8 mouse cellular contexts compared by ENCODE assay signal in genomic region chr19:46339287-46339971, GRCm38 (mm10). TPM values are rescaled to one million over a fixed set of nuclear protein-coding genes. Genes with fewer than 3 reads are reported as not detected.
A peak's percentile ranks its signal among the peaks of the same experiment; 100 is the strongest.
DNase-seq lines count a peak whose midpoint lies in the region; ATAC-seq lines count a peak whose summit lies in the region.

No protein-coding gene starts in this region.

- no peaks in the 10 kb centered on the region for H3K4me1 ChIP-seq in brown adipose tissue, adult 24 weeks (ENCODE audit: control insufficient read depth, insufficient read depth, insufficient read length, low read length)
- peaks cover 20% of the 10 kb centered on the region for H3K4me1 ChIP-seq in heart, embryonic 13.5 days
- H3K4me1 ChIP-seq in limb, embryonic 10.5 days: peaks cover 20% of the 10 kb centered on the region
- peaks cover 12% of the 10 kb centered on the region for H3K4me1 ChIP-seq in stomach, embryonic 16.5 days (ENCODE audit: control insufficient read depth, insufficient read depth, low read length)

- no peak for ATAC-seq in heart, embryonic 13.5 days (ENCODE audit: extremely low read depth, insufficient number of reproducible peaks, low FRiP score, low TSS enrichment)
- peak; percentile 59 for ATAC-seq in megakaryocyte progenitor cell, adult 5-6 weeks (replicated peaks; ENCODE audit: poor library complexity)
- no peak for ATAC-seq in stomach, embryonic 16.5 days (ENCODE audit: insufficient read depth, low FRiP score)
- no peak for ATAC-seq in inflammation-experienced regulatory T-cells, adult 6 months

- H3K27ac ChIP-seq in brown adipose tissue, adult 24 weeks (replicated peaks; ENCODE audit: low read depth, low read length): peak overlapping the region; percentile 75
- H3K27ac ChIP-seq in heart, embryonic 13.5 days (replicated peaks): peak overlapping the region; percentile 41; the same call in 1 of the 2 replicates
- H3K27ac ChIP-seq in limb, embryonic 10.5 days: peak overlapping the region; percentile 89
- H3K27ac ChIP-seq in stomach, embryonic 16.5 days (ENCODE audit: low read length): peak overlapping the region; percentile 64

- H3K9me3 ChIP-seq in heart, embryonic 13.5 days: no peaks in the 10 kb centered on the region
- H3K9me3 ChIP-seq in limb, embryonic 10.5 days (replicated peaks): no peaks in the 10 kb centered on the region
- H3K9me3 ChIP-seq in stomach, embryonic 16.5 days (replicated peaks; ENCODE audit: control insufficient read depth, low read length): no peaks in the 10 kb centered on the region

- no peak overlapping the region for H3K9ac ChIP-seq in heart, embryonic 13.5 days
- peak overlapping the region; percentile 62 for H3K9ac ChIP-seq in stomach, embryonic 16.5 days (ENCODE audit: low read length)

- H3K4me2 ChIP-seq in heart, embryonic 13.5 days: peak overlapping the region; percentile 88
- no peak overlapping the region for H3K4me2 ChIP-seq in stomach, embryonic 16.5 days (ENCODE audit: low read depth, low read length)

- H3K36me3 ChIP-seq in heart, embryonic 13.5 days: no peaks in the 10 kb centered on the region
- H3K36me3 ChIP-seq in limb, embryonic 10.5 days: no peaks in the 10 kb centered on the region
- H3K36me3 ChIP-seq in stomach, embryonic 16.5 days (ENCODE audit: control insufficient read depth, insufficient read depth, low read length): no peaks in the 10 kb centered on the region

- H3K27me3 ChIP-seq in heart, embryonic 13.5 days (replicated peaks): peaks cover 22% of the 10 kb centered on the region
- peaks cover 23% of the 10 kb centered on the region for H3K27me3 ChIP-seq in limb, embryonic 10.5 days (ENCODE audit: low read depth, poor library complexity, severe bottlenecking)
- H3K27me3 ChIP-seq in stomach, embryonic 16.5 days (ENCODE audit: control insufficient read depth, insufficient read depth, low read length): no peaks in the 10 kb centered on the region

- peak overlapping the region; percentile 50; the same call in 1 of the 2 replicates for H3K4me3 ChIP-seq in brown adipose tissue, adult 24 weeks (ENCODE audit: insufficient read depth, low read depth, low read length)
- no peak overlapping the region; the same call in 1 of the 2 replicates for H3K4me3 ChIP-seq in heart, embryonic 13.5 days
- 0 out of 2 replicates have a peak overlapping the region, but pooled peaks have one; percentile 73 for H3K4me3 ChIP-seq in limb, embryonic 10.5 days
- no peak overlapping the region for H3K4me3 ChIP-seq in stomach, embryonic 16.5 days (replicated peaks; ENCODE audit: low read length)

- 76% methylated on average over 7 of the region's 7 CpGs for WGBS in heart, embryonic 13.5 days
- 70% methylated on average over 7 of the region's 7 CpGs for WGBS in limb, embryonic 10.5 days
- 69% methylated on average over 7 of the region's 7 CpGs for WGBS in stomach, embryonic 16.5 days

- peak; percentile 35 for DNase-seq in kidney, adult 9 months
- DNase-seq in kidney, postnatal 25 days: no peak
- no peak for DNase-seq in limb, embryonic 10.5 days (ENCODE audit: low spot score)

RNA-seq across cellular contexts. Expression of gene Cuedc2, which starts 0.9 kb away (rescaled TPM):
- polyA plus RNA-seq in brown adipose tissue, adult 24 weeks (2012; ENCODE audit: insufficient read depth, insufficient read length, missing spikeins): 61.9 and 67.2 TPM in 2 replicates
- 114 and 131 TPM in 2 replicates for polyA plus RNA-seq in heart, embryonic 13.5 days (2015; fragmentation: Nextera tagmentation; extraction: Ambion mirVana)
- 150 and 183 TPM in 2 replicates for polyA plus RNA-seq in limb, embryonic 10.5 days (2016; fragmentation: Nextera tagmentation; extraction: Ambion mirVana)
- 41.4 and 42.1 TPM in 2 replicates for total RNA-seq in megakaryocyte progenitor cell, adult 5-6 weeks (2015)
- 148 and 184 TPM in 2 replicates for total RNA-seq in megakaryocyte progenitor cell, adult 5-6 weeks (2017)
- 131 and 133 TPM in 2 replicates for polyA plus RNA-seq in stomach, embryonic 16.5 days (2015; fragmentation: Nextera tagmentation; extraction: Ambion mirVana)
- 10 to 100 TPM; 34.9 to 54.1 (median 46.6) TPM for polyA plus RNA-seq in inflammation-experienced regulatory T-cells, adult 6 months (2017; shearing (Covaris generic))

RNA-seq across cellular contexts. Expression of gene Mfsd13a, which starts 1.5 kb away (rescaled TPM):
- 1.0 and 2.6 TPM in 2 replicates for polyA plus RNA-seq in brown adipose tissue, adult 24 weeks (2012; ENCODE audit: insufficient read depth, insufficient read length, missing spikeins)
- polyA plus RNA-seq in heart, embryonic 13.5 days (2015; fragmentation: Nextera tagmentation; extraction: Ambion mirVana): 4.5 and 5.2 TPM in 2 replicates
- polyA plus RNA-seq in limb, embryonic 10.5 days (2016; fragmentation: Nextera tagmentation; extraction: Ambion mirVana): 7.7 and 8.1 TPM in 2 replicates
- total RNA-seq in megakaryocyte progenitor cell, adult 5-6 weeks (2015): 65.8 and 66.4 TPM in 2 replicates
- total RNA-seq in megakaryocyte progenitor cell, adult 5-6 weeks (2017): 15.3 and 17.4 TPM in 2 replicates
- 13.8 and 16.8 TPM in 2 replicates for polyA plus RNA-seq in stomach, embryonic 16.5 days (2015; fragmentation: Nextera tagmentation; extraction: Ambion mirVana)
- 1 to 10 TPM; 4.3 to 8.1 (median 5.9) TPM for polyA plus RNA-seq in inflammation-experienced regulatory T-cells, adult 6 months (2017; shearing (Covaris generic))

RNA-seq across cellular contexts. Expression of gene 2310034G01Rik, which starts 10.7 kb away (rescaled TPM):
- not detected in 2 replicates for polyA plus RNA-seq in brown adipose tissue, adult 24 weeks (2012; ENCODE audit: insufficient read depth, insufficient read length, missing spikeins)
- polyA plus RNA-seq in heart, embryonic 13.5 days (2015; fragmentation: Nextera tagmentation; extraction: Ambion mirVana): 0.76 and 1.4 TPM in 2 replicates
- polyA plus RNA-seq in limb, embryonic 10.5 days (2016; fragmentation: Nextera tagmentation; extraction: Ambion mirVana): 1.3 and 1.8 TPM in 2 replicates
- 0.61 and 1.5 TPM in 2 replicates for total RNA-seq in megakaryocyte progenitor cell, adult 5-6 weeks (2015)
- total RNA-seq in megakaryocyte progenitor cell, adult 5-6 weeks (2017): 0.29 and 1.8 TPM in 2 replicates
- polyA plus RNA-seq in stomach, embryonic 16.5 days (2015; fragmentation: Nextera tagmentation; extraction: Ambion mirVana): 1.7 and 1.8 TPM in 2 replicates
- under 1 TPM in 2 of 3 experiments, not detected in 1; 0.24 to 0.44 TPM for polyA plus RNA-seq in inflammation-experienced regulatory T-cells, adult 6 months (2017; shearing (Covaris generic))

RNA-seq across cellular contexts. Expression of gene Fbxl15, which starts 11.4 kb away (rescaled TPM):
- 5.9 and 8.9 TPM in 2 replicates for polyA plus RNA-seq in brown adipose tissue, adult 24 weeks (2012; ENCODE audit: insufficient read depth, insufficient read length, missing spikeins)
- polyA plus RNA-seq in heart, embryonic 13.5 days (2015; fragmentation: Nextera tagmentation; extraction: Ambion mirVana): 9.5 and 10.2 TPM in 2 replicates
- 12.2 and 13.0 TPM in 2 replicates for polyA plus RNA-seq in limb, embryonic 10.5 days (2016; fragmentation: Nextera tagmentation; extraction: Ambion mirVana)
- total RNA-seq in megakaryocyte progenitor cell, adult 5-6 weeks (2015): 0.72 and 1.4 TPM in 2 replicates
- 0.71 and 2.7 TPM in 2 replicates for total RNA-seq in megakaryocyte progenitor cell, adult 5-6 weeks (2017)
- 14.1 and 16.0 TPM in 2 replicates for polyA plus RNA-seq in stomach, embryonic 16.5 days (2015; fragmentation: Nextera tagmentation; extraction: Ambion mirVana)
- polyA plus RNA-seq in inflammation-experienced regulatory T-cells, adult 6 months (2017; shearing (Covaris generic)): 1 to 10 TPM; 3.9 to 6.4 (median 4.5) TPM

RNA-seq across cellular contexts. Expression of gene Psd, which starts 12.5 kb away (rescaled TPM):
- polyA plus RNA-seq in brown adipose tissue, adult 24 weeks (2012; ENCODE audit: insufficient read depth, insufficient read length, missing spikeins): 1.4 TPM in 1 of 2 replicates, not detected in the other
- polyA plus RNA-seq in heart, embryonic 13.5 days (2015; fragmentation: Nextera tagmentation; extraction: Ambion mirVana): 4.3 and 5.6 TPM in 2 replicates
- polyA plus RNA-seq in limb, embryonic 10.5 days (2016; fragmentation: Nextera tagmentation; extraction: Ambion mirVana): 1.4 and 1.8 TPM in 2 replicates
- total RNA-seq in megakaryocyte progenitor cell, adult 5-6 weeks (2015): 0.30 TPM in 1 of 2 replicates, not detected in the other
- 0.12 and 0.84 TPM in 2 replicates for total RNA-seq in megakaryocyte progenitor cell, adult 5-6 weeks (2017)
- polyA plus RNA-seq in stomach, embryonic 16.5 days (2015; fragmentation: Nextera tagmentation; extraction: Ambion mirVana): 22.1 and 23.0 TPM in 2 replicates
- 1 to 10 TPM; 3.1 to 4.1 (median 4.0) TPM for polyA plus RNA-seq in inflammation-experienced regulatory T-cells, adult 6 months (2017; shearing (Covaris generic))

Comparison
In these comparisons a context has a peak if more than half of its experiments do, and no peak if none do; other contexts are left out.
1. H3K4me3 ChIP-seq: peak in brown adipose tissue, adult 24 weeks (single experiment) and limb, embryonic 10.5 days (single experiment); none in heart, embryonic 13.5 days (single experiment) and stomach, embryonic 16.5 days (single experiment).
2. Peak in every context shown above with its lines, with median percentiles within 50 percentile points of each other: H3K27ac ChIP-seq.